Mouse (Mus musculus) neural tube, embryonic 11.5 days (tissue): ENCODE results near the gene Abi3bp. TPM values are rescaled to one million over a fixed set of nuclear protein-coding genes. Genes with fewer than 3 reads are reported as not detected.

ENCODE experiments used
- ATAC-seq: fragments of 200-750 bp; cut with Nextera tagmentation; 2 replicates; pipeline ENCODE4 v1.8.0; 2017; ENCODE audit warnings: moderate number of reproducible peaks, mild to moderate bottlenecking, moderate TSS enrichment, moderate library complexity; ENCODE audit not compliant: insufficient read depth, low FRiP score, low TSS enrichment
- DNase-seq: peaks from one replicate; pipeline ENCODE4 v3.0.0-alpha.2; 2015; ENCODE audit warnings: low spot score
- H3K27ac ChIP-seq: fragments of 300-500 bp; sonication (generic); 2 replicates; pipeline ENCODE4 v1.5.1; 2014; ENCODE audit warnings: low read depth, mild to moderate bottlenecking, low read length
- H3K27me3 ChIP-seq: fragments of 300-500 bp; sonication (generic); 2 replicates; pipeline ENCODE4 v1.6.1; 2014; ENCODE audit warnings: mild to moderate bottlenecking, low read length, mixed read lengths; ENCODE audit not compliant: control insufficient read depth, insufficient read depth
- H3K36me3 ChIP-seq: fragments of 300-500 bp; sonication (generic); 2 replicates; pipeline ENCODE4 v1.6.1; 2014; ENCODE audit warnings: mild to moderate bottlenecking, low read length, moderate library complexity, mixed read lengths; ENCODE audit not compliant: control insufficient read depth, insufficient read depth
- H3K4me1 ChIP-seq: fragments of 300-500 bp; sonication (generic); 2 replicates; pipeline ENCODE4 v1.6.1; 2014; ENCODE audit warnings: low read length, mixed read lengths; ENCODE audit not compliant: control insufficient read depth, insufficient read depth
- H3K4me2 ChIP-seq: fragments of 300-500 bp; sonication (generic); 2 replicates; pipeline ENCODE4 v1.6.1; 2014; ENCODE audit warnings: low read depth, mild to moderate bottlenecking, moderate library complexity
- H3K4me3 ChIP-seq: fragments of 300-500 bp; sonication (generic); 2 replicates; pipeline ENCODE4 v1.5.1; 2014; ENCODE audit warnings: low read depth, low read length
- H3K9ac ChIP-seq: fragments of 300-500 bp; sonication (generic); 2 replicates; pipeline ENCODE4 v1.6.1; 2014; ENCODE audit warnings: mild to moderate bottlenecking, low read length
- H3K9me3 ChIP-seq: fragments of 300-500 bp; sonication (generic); 2 replicates; pipeline ENCODE4 v1.6.1; 2016; ENCODE audit warnings: low read length; ENCODE audit not compliant: control insufficient read depth
- WGBS: fragments of 180-500 bp; shearing (Covaris S2); extraction: QIAGEN DNeasy Blood & Tissue Kit; methylation state at CpG from one replicate; pipeline ENCODE4 v1.1.7; 2014; 5-methylcytosine and 5-hydroxymethylcytosine counted together
- polyA plus RNA-seq: library from polyadenylated mRNA; unstranded; fragments of >200 nt; fragmentation: Nextera tagmentation; extraction: Ambion mirVana; gene quantifications from 2 replicates; pipeline ENCODE4 v1.2.1, GENCODE M21; 2014

The Abi3bp gene
- 1.2 and 1.9 TPM in 2 replicates for polyA plus RNA-seq

- H3K36me3 ChIP-seq: no peaks in the 10 kb centered on the region
- DNase-seq: no peak
- 51% methylated on average over 11 of the region's 11 CpGs for WGBS
- H3K9ac ChIP-seq: no peak within 1 kb of the TSS
- no peak within 1 kb of the TSS for H3K27ac ChIP-seq
- H3K27me3 ChIP-seq: no peaks in the 10 kb centered on the region
- H3K4me1 ChIP-seq: no peaks in the 10 kb centered on the region
- no peaks in the 10 kb centered on the region for H3K9me3 ChIP-seq
- no peak within 1 kb of the TSS for H3K4me2 ChIP-seq
- H3K4me3 ChIP-seq: no peak within 1 kb of the TSS
- no peak for ATAC-seq
These were observed at the start of gene Abi3bp for GRCm38 (mm10) chr16:56477677-56478574. Gene Abi3bp (plus strand): TSS chr16:56477878.

DNA sequence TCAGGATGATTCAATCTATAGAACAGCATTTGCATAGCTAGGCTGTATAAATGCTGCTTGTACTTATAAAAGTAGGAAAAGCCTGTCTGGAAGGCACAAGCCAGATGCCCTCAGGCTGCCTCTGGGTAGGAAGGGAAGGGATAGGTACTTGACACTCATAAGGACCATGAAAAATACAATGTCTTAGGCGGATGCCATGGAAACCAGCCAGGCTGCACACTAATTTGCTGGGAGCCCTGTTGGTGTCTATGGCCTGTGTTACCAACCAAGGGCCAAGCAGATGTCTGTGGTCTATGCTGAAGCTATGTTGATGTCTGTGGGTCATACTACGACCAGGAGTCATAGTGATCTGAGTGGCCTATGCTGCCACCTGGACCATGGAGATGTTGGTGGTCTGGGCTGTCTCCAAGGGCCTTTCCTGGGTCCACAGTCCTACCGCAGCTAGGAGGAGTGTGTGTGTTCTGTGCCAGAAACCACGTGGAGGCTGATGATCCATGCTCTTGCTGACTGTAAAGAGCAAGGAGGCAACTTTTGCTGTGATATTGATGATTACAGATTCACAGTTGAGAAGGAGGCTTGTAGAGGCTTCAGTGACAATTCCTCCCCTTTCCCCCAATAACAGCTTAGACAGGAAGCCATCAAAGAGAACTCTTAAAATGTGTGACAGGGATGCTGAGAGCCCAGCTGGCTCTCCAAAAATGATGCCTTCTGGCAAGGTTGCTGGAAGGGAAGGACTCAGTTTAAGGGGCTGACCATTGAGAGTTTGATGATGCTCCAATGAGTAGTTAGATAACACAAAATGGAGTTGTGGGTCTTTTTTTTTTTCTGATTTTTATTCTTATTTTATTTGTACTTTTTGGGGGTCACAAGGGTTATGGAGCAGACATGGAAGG, 42.1 kb upstream of the Abi3bp start:
- Histone ChIP-seq H3K27me3 (no peaks in the 10 kb centered on the region), H3K4me3 (no peak overlapping the region), H3K9ac (no peak overlapping the region), H3K36me3 (no peaks in the 10 kb centered on the region), H3K9me3 (no peaks in the 10 kb centered on the region), H3K4me1 (no peaks in the 10 kb centered on the region), H3K4me2 (no peak overlapping the region), H3K27ac (no peak overlapping the region)
- DNase-seq: no peak
- ATAC-seq: no peak
- WGBS: 81% methylated on average over 4 of the region's 4 CpGs

- no peak overlapping the region for H3K4me3 ChIP-seq
- no peak for ATAC-seq
- no peaks in the 10 kb centered on the region for H3K4me1 ChIP-seq
- H3K27me3 ChIP-seq: no peaks in the 10 kb centered on the region
- H3K9me3 ChIP-seq: no peaks in the 10 kb centered on the region
- H3K36me3 ChIP-seq: no peaks in the 10 kb centered on the region
- no peak overlapping the region for H3K27ac ChIP-seq
- DNase-seq: no peak
- no peak overlapping the region for H3K9ac ChIP-seq
- H3K4me2 ChIP-seq: no peak overlapping the region
- WGBS: 54% methylated on average over 4 of the region's 4 CpGs
These were observed 37.4 kb upstream of the Abi3bp start for GRCm38 (mm10) chr16:56440243-56440642.

- Histone ChIP-seq H3K4me2 (no peak overlapping the region), H3K4me3 (no peak overlapping the region), H3K36me3 (no peaks in the 10 kb centered on the region), H3K27me3 (no peaks in the 10 kb centered on the region), H3K9ac (no peak overlapping the region), H3K27ac (no peak overlapping the region), H3K9me3 (no peaks in the 10 kb centered on the region), H3K4me1 (no peaks in the 10 kb centered on the region)
- WGBS: 79% methylated on average over 5 of the region's 5 CpGs
- DNase-seq: no peak
- no peak for ATAC-seq
These were observed 36.6 kb upstream of the Abi3bp start for GRCm38 (mm10) chr16:56441113-56441512.

- WGBS: 63% methylated on average over 7 of the region's 7 CpGs
- Histone ChIP-seq H3K27ac (no peak overlapping the region), H3K9me3 (no peaks in the 10 kb centered on the region), H3K36me3 (no peaks in the 10 kb centered on the region), H3K4me2 (no peak overlapping the region), H3K4me1 (no peaks in the 10 kb centered on the region), H3K27me3 (no peaks in the 10 kb centered on the region), H3K4me3 (no peak overlapping the region), H3K9ac (no peak overlapping the region)
- DNase-seq (no peak), ATAC-seq (no peak)
These were observed 35.9 kb upstream of the Abi3bp start for GRCm38 (mm10) chr16:56441658-56442344.

DNA sequence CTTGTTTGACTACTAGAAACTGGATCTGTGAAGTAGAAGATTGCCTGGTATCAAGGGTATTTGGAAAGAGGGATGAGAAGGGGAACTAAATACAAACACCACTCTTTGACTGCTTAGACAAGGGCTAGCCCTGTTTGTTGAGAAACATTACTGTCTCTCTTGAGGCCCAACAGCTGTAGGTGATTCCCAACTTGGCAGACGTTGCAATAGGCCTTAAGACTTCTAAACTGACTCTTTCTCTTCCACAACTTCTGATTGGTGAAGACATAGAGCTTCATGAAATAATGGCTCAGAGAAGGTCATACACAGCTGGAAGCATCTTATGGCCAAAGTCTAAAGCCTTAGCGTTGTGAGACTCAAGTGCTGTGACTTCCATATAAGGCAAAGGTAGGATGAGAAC, 26.2 kb upstream of the Abi3bp start:
- no peak for ATAC-seq
- Histone ChIP-seq H3K4me1 (no peaks in the 10 kb centered on the region), H3K4me2 (no peak overlapping the region), H3K27ac (no peak overlapping the region), H3K27me3 (no peaks in the 10 kb centered on the region), H3K9me3 (no peaks in the 10 kb centered on the region), H3K36me3 (no peaks in the 10 kb centered on the region), H3K4me3 (no peak overlapping the region), H3K9ac (no peak overlapping the region)
- 85% methylated on average over 2 of the region's 2 CpGs for WGBS
- no peak for DNase-seq

DNA sequence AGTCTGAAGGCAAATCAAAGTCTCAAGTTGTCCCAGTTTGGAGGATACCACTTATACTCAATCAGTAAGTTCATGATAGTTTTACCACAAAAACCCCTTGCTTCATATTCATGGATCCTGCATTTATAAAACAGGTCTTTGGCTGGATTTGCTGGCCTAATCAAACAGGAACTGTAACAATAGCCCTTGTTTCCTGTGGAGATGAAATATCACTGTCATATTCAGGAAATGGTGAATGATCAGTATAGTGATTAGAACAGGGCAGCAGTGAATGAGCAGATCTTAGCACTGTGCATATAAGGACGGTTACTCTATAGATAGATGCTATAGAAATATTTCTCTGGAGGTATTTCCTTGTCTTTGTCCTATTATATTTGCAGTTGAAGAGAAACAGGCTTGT, 25.8 kb upstream of the Abi3bp start:
- H3K9me3 ChIP-seq: no peaks in the 10 kb centered on the region
- WGBS: 84% methylated on average over 1 of the region's 1 CpGs

GRCm38 (mm10) chr16:56458052-56458754, 19.5 kb upstream of the Abi3bp start:
- Histone ChIP-seq H3K4me3 (no peak overlapping the region), H3K4me1 (no peaks in the 10 kb centered on the region), H3K9me3 (no peaks in the 10 kb centered on the region), H3K9ac (no peak overlapping the region), H3K27me3 (no peaks in the 10 kb centered on the region), H3K27ac (no peak overlapping the region), H3K4me2 (no peak overlapping the region), H3K36me3 (no peaks in the 10 kb centered on the region)
- DNase-seq: no peak
- ATAC-seq: no peak
- WGBS: 77% methylated on average over 8 of the region's 8 CpGs

More for the DNA sequence above, 25.8 kb upstream of the Abi3bp start:
- H3K36me3 ChIP-seq: no peaks in the 10 kb centered on the region
- DNase-seq (no peak), ATAC-seq (no peak)
- no peak overlapping the region for H3K27ac ChIP-seq
- no peak overlapping the region for H3K9ac ChIP-seq
- H3K4me1 ChIP-seq: no peaks in the 10 kb centered on the region
- no peaks in the 10 kb centered on the region for H3K27me3 ChIP-seq
- no peak overlapping the region for H3K4me3 ChIP-seq
- H3K4me2 ChIP-seq: no peak overlapping the region
